Mouse (Mus musculus): ENCODE measurements at regions not wholly inside any gene's neighbourhood (a gene's known extent, or its start where the extent isn't known, plus 50 kb on each side); places are given as distances from the start of the nearest gene placed in this dataset.
"Not testable (repeated sequence)": the region's sequence is repeated elsewhere in the genome, so short reads cannot be mapped to it uniquely, and the experiment has no call there.

GRCm38 (mm10) chr12:22951956-22952355 is 828.1 kb downstream of the Gm10330 start:
- not testable (repeated sequence) for DNase-seq (ENCODE audit: low read depth, low spot score)

GRCm38 (mm10) chr12:22906156-22906555 is 873.9 kb downstream of the Gm10330 start:
- DNase-seq (ENCODE audit: low read depth, low spot score): peak; percentile 2
